In the genomic region with DNA sequence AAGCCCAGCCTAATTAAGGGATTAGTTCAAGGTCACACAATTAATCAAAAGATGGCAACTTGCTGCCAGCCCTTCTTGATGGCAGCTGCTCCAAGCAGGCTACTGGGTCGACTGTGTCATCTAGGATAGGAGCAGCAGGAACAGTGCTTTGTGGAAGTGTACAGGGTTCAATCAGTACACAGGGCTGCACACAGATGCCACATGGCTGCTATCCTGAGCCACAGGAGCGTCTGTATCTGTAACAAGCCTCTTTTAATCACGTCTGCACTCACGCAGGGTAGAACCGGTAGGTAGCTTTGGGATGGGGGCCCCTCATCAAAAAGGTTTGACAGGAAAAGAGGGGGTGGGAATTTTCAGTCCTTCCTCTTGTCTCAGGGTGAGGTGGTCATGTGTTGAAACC, we compare ENCODE assay signal across 20 mouse cellular contexts.
"Had no signal": no experiment of that assay in that cellular context is flagged by ENCODE, and none has a peak within 500 bp of the region (broad histone marks: within the 10 kb centered on the region; RNA-seq: fewer than 3 reads in every experiment).

No protein-coding gene starts in this region.

- H3K27ac ChIP-seq: intestine, embryonic 15.5 days; layer of hippocampus, adult 2 months; limb, embryonic 10.5 days; limb, embryonic 13.5 days; liver, embryonic 12.5 days; liver, embryonic 15.5 days; lung, embryonic 15.5 days; midbrain, embryonic 12.5 days; neural tube, embryonic 13.5 days had no signal

- ATAC-seq: intestine, embryonic 15.5 days; liver, embryonic 12.5 days had no signal

- H3K9ac ChIP-seq: intestine, embryonic 15.5 days; limb, embryonic 13.5 days; liver, embryonic 12.5 days; liver, embryonic 15.5 days; lung, embryonic 15.5 days; midbrain, embryonic 12.5 days; neural tube, embryonic 13.5 days had no signal

- H3K4me3 ChIP-seq: intestine, embryonic 15.5 days; layer of hippocampus, adult 2 months; limb, embryonic 10.5 days; limb, embryonic 13.5 days; liver, embryonic 12.5 days; liver, embryonic 15.5 days; lung, embryonic 15.5 days; megakaryocyte, embryonic 14.5 days; midbrain, embryonic 12.5 days; myocyte; neural tube, embryonic 13.5 days had no signal

- H3K27me3 ChIP-seq: intestine, embryonic 15.5 days; limb, embryonic 13.5 days; liver, embryonic 12.5 days; liver, embryonic 15.5 days; lung, embryonic 15.5 days; midbrain, embryonic 12.5 days; neural tube, embryonic 13.5 days had no signal

- H3K9me3 ChIP-seq: intestine, embryonic 15.5 days; limb, embryonic 10.5 days; limb, embryonic 13.5 days; liver, embryonic 12.5 days; liver, embryonic 15.5 days; lung, embryonic 15.5 days; megakaryocyte, embryonic 14.5 days; midbrain, embryonic 12.5 days; neural tube, embryonic 13.5 days had no signal

- H3K4me2 ChIP-seq: intestine, embryonic 15.5 days; limb, embryonic 13.5 days; liver, embryonic 12.5 days; liver, embryonic 15.5 days; lung, embryonic 15.5 days; midbrain, embryonic 12.5 days; neural tube, embryonic 13.5 days had no signal

- H3K4me1 ChIP-seq: intestine, embryonic 15.5 days; limb, embryonic 13.5 days; liver, embryonic 12.5 days; liver, embryonic 15.5 days; lung, embryonic 15.5 days; neural tube, embryonic 13.5 days had no signal

- H3K36me3 ChIP-seq: liver, embryonic 15.5 days had no signal

- DNase-seq: layer of hippocampus, adult 9-11 months; liver; lung, adult 18-20 months; lung, postnatal 10 days; lung, postnatal 36 days; retina, postnatal 1 day; right cerebral cortex, postnatal 25 days; thymus, adult 18-20 months; thymus, postnatal 36 days had no signal
